Mouse (Mus musculus) thymus, postnatal 0 days (tissue): ENCODE measurements around the gene Cotl1. TPM values are rescaled to one million over a fixed set of nuclear protein-coding genes. Genes with fewer than 3 reads are reported as not detected.

Experiments
- DNase-seq: peaks from one replicate; pipeline ENCODE4 v3.0.0-alpha.2; 2015; ENCODE audit warnings: low spot score
- polyA plus RNA-seq: library from polyadenylated mRNA; unstranded; fragments of >200 nt; fragmentation: Nextera tagmentation; extraction: Ambion mirVana; gene quantifications from 2 replicates; pipeline ENCODE4 v1.2.1, GENCODE M21; 2015

Cotl1 gene
- polyA plus RNA-seq, 1 experiment from 2014 or later = 94.3 TPM

GRCm38 (mm10) chr8:119838983-119839340, 1.4 kb downstream of the Cotl1 start:
- no peak for DNase-seq

GRCm38 (mm10) chr8:119838100-119838982, 2.0 kb downstream of the Cotl1 start:
- DNase-seq = peak; percentile 28

GRCm38 (mm10) chr8:119837553-119838071, 2.7 kb downstream of the Cotl1 start:
- peak; percentile 63 for DNase-seq

- no peak for DNase-seq
Observed at GRCm38 (mm10) chr8:119836831-119837230, 3.5 kb downstream of the Cotl1 start.

GRCm38 (mm10) chr8:119835270-119835669, 5.1 kb downstream of the Cotl1 start:
- DNase-seq = no peak

GRCm38 (mm10) chr8:119834676-119835075, 5.7 kb downstream of the Cotl1 start:
- no peak for DNase-seq

GRCm38 (mm10) chr8:119832931-119833330, 7.4 kb downstream of the Cotl1 start:
- peak; percentile 32 for DNase-seq

GRCm38 (mm10) chr8:119832101-119832617, 8.2 kb downstream of the Cotl1 start:
- DNase-seq = no peak

GRCm38 (mm10) chr8:119831336-119831995, 8.9 kb downstream of the Cotl1 start:
- DNase-seq = no peak

GRCm38 (mm10) chr8:119830589-119830988, 9.8 kb downstream of the Cotl1 start:
- DNase-seq = peak; percentile 90

- no peak for DNase-seq
Observed at GRCm38 (mm10) chr8:119829870-119830580, 10.3 kb downstream of the Cotl1 start.

- no peak for DNase-seq
Observed at GRCm38 (mm10) chr8:119829420-119829819, 10.9 kb downstream of the Cotl1 start.

- no peak for DNase-seq
Observed at GRCm38 (mm10) chr8:119829015-119829414, 11.3 kb downstream of the Cotl1 start.

GRCm38 (mm10) chr8:119827721-119828153, 12.6 kb downstream of the Cotl1 start:
- DNase-seq = no peak

GRCm38 (mm10) chr8:119826982-119827381, 13.4 kb downstream of the Cotl1 start:
- DNase-seq = no peak

GRCm38 (mm10) chr8:119825950-119826730, 14.2 kb downstream of the Cotl1 start:
- DNase-seq = no peak

- DNase-seq = no peak
Observed at GRCm38 (mm10) chr8:119824809-119825273, 15.5 kb downstream of the Cotl1 start.

GRCm38 (mm10) chr8:119824100-119824499, 16.2 kb downstream of the Cotl1 start:
- no peak for DNase-seq

GRCm38 (mm10) chr8:119823278-119823677, 17.1 kb downstream of the Cotl1 start:
- no peak for DNase-seq

- no peak for DNase-seq
Observed at GRCm38 (mm10) chr8:119821691-119822090, 18.7 kb downstream of the Cotl1 start.
